Mouse (Mus musculus) E14TG2a.4 (cell line): ENCODE measurements around the gene Tmbim1.
A peak's percentile ranks its signal among the peaks of the same experiment; 100 is the strongest.

ENCODE experiments used
- H3K27me3 ChIP-seq: 2 replicates; pipeline ENCODE4 v1.6.1; 2014; ENCODE audit warnings: low read length, control low read depth; ENCODE audit not compliant: insufficient read depth
- H3K36me3 ChIP-seq: 2 replicates; pipeline ENCODE4 v1.6.1; 2014; ENCODE audit warnings: low read length, control low read depth; ENCODE audit not compliant: insufficient read depth
- H3K4me1 ChIP-seq: replicated peaks from 2 replicates; pipeline ENCODE4 v1.6.1; 2014; ENCODE audit warnings: low read depth, low read length, control low read depth
- H3K4me3 ChIP-seq: replicated peaks from 2 replicates; pipeline ENCODE4 v1.5.1; 2014; ENCODE audit warnings: mild to moderate bottlenecking, low read length
- H3K9me3 ChIP-seq: 2 replicates; pipeline ENCODE4 v1.6.1; 2014; ENCODE audit warnings: low read length, control low read depth
- CTCF ChIP-seq: conservative IDR thresholded peaks from 2 replicates; pipeline ENCODE4 v1.5.1; 2014; ENCODE audit warnings: low read length
- NANOG ChIP-seq: IDR thresholded peaks from 2 replicates; pipeline ENCODE4 v1.6.1; 2014; ENCODE audit warnings: borderline replicate concordance, low read length, mixed read lengths
- POU5F1 ChIP-seq: IDR thresholded peaks from 2 replicates; pipeline ENCODE4 v1.6.1; 2014; ENCODE audit warnings: low read length, borderline replicate concordance

Tmbim1 gene

DNA sequence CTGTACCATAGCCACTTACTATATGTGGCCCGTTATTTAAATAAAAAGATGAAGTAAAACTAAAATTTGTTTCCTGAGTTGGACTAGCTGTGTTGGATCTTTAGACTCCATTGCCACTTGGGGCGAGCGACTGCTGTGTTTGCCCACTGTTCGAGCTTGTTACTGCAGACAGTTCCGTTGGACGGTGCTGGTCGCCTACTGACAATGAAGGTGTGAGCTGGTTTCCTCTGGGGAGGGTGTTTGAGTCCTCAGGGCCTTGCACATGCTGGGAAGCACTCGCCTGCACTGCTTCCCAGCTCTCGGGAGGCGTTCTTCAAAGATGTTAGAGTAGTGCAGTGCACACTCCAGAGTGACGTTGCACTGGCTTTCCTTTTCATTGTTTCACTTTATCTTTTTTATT, 65.8 kb downstream of the Tmbim1 start:
- H3K36me3 ChIP-seq, result peaks cover 31% of the 10 kb centered on the region
- peak overlapping the region; percentile 32 for H3K4me3 ChIP-seq
- TF ChIP-seq POU5F1 (no peak), CTCF (no peak), NANOG (no peak)
- peaks cover 77% of the 10 kb centered on the region for H3K4me1 ChIP-seq
- H3K27me3 ChIP-seq, result no peaks in the 10 kb centered on the region
- no peaks in the 10 kb centered on the region for H3K9me3 ChIP-seq

DNA sequence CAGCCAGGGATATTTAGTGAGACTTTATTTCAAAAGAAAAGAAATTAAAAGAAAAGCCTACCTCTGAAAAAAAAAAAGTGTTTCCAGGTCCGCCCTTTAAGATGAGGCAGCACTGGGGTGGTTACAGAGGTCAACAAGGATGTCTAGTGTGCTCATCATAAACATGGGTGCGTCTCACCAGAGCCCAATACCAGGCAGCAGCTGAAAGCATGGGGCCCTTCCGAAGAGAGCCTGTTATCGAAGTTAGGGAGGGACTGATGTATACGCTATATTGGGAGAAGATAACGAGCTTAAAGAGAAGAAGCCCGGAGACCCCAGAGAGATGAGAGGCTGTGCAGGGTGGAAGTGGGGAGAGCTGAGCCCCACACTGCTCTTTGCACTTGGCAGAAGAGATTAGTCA, 66.3 kb downstream of the Tmbim1 start:
- H3K4me3 ChIP-seq, result peak overlapping the region; percentile 32
- TF ChIP-seq POU5F1 (no peak), CTCF (no peak), NANOG (no peak)
- H3K9me3 ChIP-seq, result no peaks in the 10 kb centered on the region
- H3K36me3 ChIP-seq, result peaks cover 31% of the 10 kb centered on the region
- H3K4me1 ChIP-seq, result peaks cover 72% of the 10 kb centered on the region
- no peaks in the 10 kb centered on the region for H3K27me3 ChIP-seq
